Mouse (Mus musculus) heart, postnatal 4 days (tissue): ENCODE measurements around the gene Mthfr. TPM values are rescaled to one million over a fixed set of nuclear protein-coding genes. Genes with fewer than 3 reads are reported as not detected.

Experiments
- DNase-seq: peaks from one replicate; pipeline ENCODE4 v3.0.0; 2021
- total RNA-seq, 2 experiments: library from RNA; stranded (reverse); gene quantifications; 2 replicates each; pipeline ENCODE4 v1.2.3; 2021

Gene Mthfr
- total RNA-seq, 2 experiments from 2014 or later, result 14.1 to 14.3 TPM

DNA sequence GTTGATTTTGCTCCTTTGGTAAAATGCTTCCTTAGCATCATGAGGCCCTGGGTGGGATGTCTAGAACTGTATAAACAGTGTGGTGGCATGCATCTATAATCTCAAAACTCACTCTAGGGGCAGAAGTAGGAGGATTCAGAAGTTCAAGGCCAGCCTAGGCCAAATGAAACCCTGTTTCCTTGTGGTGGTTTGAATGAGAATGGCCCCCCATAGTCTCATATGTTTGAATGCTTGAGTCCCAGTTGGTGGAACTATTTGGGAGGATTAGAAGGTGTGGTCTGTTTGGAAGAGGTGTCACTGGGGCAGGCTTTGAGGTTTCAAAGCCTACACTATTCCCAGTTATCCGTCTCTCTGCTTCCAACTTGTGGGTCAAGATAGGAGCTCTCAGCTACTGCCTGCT is 52.3 kb downstream of the Mthfr start:
- no peak for DNase-seq

DNA sequence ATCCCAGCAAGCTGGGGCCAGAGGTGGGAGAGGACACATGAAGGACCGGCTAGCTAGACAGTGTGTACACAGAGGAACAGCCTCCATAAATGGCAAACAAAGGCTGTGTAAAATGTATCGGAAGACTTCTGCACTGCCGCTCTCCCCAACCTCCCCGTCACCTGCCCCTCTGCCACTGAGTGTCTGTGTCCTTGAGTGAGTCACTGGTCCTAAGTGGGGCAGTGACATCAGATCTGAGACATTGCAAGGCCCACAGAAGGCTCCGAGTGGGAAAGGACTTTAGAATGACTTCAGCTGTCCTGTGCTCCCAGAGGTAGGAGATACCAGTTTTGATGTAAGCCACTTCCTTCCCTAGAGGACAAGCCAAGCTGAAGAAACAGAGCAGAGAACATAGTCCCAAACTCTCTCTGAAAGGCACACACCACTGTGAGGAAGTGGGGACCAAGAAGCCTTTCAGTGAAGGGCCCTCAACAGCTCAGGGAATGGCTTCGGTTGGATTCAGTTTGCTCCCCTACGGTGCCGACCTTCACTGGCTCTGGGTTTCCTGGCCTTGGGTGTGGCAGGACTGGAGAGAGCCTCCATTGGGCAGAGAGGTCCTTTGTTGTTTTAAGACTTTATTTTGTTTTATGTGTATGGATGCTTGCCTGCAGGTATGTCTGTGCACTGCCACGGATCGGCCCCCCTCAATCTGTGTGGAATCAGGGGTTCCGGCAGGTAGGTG is 53.8 kb downstream of the Mthfr start:
- DNase-seq, result no peak

DNA sequence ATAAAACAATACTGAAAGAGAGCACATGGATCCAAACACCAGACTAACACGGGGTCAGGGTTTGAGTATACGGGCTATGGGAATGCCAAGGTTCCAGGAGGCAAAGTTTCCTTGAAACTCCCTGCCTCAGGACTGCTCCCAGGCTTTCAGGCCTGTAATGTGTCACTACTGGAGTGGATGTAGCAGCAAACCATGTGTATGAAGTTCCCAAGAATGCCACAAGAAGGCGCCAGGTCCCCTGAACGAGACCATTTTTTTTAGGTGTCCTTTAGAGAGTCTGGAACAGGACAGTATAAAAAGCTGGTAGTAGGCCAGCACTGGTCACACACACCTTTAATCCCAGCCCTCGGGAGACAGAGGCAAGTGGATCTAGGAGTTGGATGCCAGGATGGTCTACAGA is 55.3 kb downstream of the Mthfr start:
- DNase-seq, result no peak

DNA sequence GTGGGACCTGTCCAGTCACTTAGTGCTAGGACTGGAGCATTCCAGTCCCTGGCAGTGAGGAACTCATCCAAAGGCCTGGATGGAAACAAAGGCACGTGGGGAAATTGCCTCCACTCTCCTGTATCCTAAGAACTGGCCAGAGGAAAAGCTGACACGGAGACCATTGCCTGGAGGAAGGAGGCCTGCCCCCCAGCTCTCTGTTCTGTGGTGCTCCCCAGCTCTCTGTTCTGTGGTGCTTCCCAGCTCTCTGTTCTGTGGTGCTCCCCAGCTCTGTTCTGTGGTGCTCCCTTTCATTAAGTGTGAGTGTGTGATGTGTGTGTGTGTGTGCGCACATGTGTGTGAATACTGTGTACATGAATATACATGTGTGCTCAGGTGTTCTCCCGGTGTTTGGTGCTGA is 56.2 kb downstream of the Mthfr start:
- DNase-seq, result no peak

DNA sequence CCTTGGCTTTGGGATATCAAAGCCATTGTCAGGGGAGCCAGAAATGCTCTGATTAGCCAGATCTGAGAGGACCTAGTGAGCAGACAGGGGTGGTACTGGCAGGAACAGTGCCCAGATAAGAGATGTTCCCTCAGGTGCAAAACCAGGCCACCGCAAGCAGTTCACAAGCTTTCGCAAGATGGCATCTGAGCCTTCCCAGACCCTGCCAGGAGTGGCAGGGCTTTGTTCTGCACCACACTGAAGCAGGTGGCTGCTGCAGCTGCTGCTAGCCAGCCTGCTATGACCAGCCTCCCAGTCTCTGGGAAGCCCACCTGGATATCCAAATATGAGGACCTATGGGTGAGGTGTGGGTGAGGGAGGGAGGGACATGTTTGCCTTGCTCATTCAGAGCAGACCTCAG is 59.1 kb downstream of the Mthfr start:
- no peak for DNase-seq

DNA sequence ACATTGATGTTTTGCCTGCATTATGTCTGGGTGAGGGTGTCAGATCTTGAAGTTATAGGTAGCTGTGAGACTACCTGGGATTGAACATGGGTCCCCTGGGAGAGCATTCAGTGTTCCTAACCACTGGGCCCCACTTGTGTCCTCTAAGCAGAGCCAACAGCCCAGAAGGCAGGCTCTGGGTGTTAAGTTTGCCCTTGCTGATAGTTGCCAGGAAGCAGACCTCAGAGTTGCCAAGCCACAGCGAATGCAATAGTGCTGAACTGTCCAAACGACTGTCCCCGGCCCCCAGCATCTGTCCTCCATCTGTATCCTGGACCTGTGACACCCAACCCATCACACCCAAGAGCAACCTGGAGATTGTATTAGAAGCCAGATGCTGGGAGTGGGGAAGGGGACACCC is 59.8 kb downstream of the Mthfr start:
- no peak for DNase-seq

DNA sequence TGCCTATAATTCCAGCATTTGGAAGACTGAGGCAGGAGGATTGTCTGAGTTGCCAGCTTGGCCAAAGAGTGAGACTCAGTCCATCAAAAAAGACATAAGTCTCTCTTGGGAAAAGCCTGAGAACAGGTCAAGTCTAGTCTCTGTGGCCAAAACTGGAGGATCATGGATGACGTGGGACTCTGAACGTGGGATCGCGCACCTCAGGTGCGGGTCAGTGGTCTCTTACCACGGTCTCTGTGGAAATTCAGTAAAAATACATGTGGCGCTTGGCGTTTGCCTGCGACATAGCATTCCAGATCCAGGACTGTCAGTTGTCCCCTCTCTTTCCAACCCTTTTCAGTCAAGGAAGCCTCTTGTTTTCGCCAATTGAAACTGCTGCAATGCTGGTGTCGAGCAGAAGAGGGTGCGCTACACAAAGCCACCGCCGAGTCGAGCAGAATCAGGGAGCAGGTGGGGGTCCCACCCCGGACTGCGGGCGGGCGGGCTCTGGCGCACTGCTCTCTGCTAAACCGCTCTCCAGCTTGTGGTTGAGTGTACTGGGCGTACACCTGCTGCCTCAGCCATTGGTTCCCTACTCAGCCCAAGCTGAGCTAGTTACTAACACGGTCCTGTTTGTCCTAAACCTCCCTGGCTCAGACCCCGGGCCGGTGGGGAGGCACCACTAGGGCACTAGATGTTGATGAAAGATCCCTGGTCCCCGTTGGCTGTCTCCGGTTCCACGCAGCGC is 63.1 kb downstream of the Mthfr start:
- DNase-seq, result peak; percentile 70

DNA sequence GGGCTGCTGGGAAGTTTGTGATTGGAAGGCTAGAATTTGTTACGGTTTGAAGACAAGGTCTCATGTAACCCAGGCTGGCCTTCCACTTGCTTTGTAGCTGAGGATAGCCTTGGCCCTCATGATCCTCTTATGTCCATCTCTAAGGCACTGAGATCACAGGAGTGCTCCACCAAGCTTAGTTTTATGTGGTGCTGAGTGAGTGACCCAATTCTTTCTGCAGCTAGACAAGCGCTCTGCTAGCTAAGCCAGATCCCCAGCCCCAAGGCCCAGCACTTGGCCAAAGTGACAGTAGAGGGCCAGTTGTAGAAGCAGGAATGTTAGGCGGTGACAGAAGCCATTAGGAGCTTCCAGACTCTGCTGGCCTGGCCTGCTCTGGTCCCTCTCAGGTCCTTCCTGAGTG is 65.3 kb downstream of the Mthfr start:
- no peak for DNase-seq

DNA sequence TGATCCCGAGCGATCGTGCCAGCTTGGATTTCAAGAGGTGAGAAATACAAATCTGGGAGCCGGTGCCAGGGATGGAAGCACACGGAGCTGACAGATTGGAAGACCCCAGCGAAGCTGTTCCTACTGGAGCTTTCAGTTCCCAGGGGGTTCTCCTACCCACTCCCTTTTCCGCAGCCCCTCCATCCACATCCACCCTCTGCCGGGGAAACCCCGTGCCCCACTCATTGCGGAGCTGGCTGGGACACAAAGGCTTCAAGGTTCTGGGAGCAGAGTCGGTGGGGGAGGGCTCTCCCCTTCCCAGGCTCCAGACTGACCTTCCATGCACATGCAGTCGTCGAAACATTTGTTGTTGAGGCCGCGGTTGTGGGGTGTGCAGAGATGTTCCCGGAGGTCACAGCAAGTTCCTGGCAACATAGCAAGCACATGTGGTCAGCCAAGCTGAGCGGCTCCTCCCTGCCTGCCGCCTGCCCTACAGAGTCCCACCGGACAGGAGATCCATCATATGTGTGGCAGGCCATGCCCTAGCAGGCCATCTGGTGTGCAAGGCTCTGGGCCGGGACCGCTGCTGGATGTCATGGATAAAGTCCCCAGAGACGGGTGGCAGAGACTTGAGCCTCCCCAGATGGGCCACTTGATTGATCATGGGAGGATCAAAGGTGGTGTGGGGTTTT is 68.9 kb downstream of the Mthfr start:
- DNase-seq, result no peak

DNA sequence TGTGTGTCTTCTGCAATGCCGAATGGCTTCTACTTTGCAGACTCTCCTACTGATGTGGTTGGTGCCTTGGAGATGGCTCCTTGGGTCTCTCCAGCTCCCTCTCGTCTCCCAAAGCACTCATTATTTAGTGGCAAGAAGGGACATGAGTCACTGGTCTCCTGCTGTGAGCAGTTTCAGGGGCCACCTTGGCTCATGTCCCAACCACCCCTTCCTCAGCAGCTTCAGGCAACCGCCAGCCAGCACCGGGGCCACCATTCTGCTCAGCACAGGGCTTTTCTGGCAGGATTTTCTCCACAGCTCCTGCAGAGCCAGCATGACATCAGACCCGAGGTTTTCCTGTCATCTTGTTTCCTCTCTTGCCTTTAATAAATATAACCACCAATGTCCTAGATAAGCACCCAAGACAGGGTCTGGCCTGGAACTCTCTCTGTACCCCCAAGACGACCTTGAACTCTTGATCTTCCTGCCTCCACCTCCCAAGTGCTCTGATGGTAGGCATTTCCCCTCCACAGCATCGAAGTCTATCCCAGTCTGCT is 69.8 kb downstream of the Mthfr start:
- DNase-seq, result no peak

Other genes starting within 250 kb of the Mthfr start
- 1 to 10 TPM; 3.8 to 4.4 TPM for gene Zfp984, start 229.3 kb upstream of the Mthfr start, total RNA-seq
- 10 to 100 TPM in 1 of 2 experiments, 1 to 10 TPM in 1; 9.1 to 12.6 TPM for gene Zfp933, start 190.7 kb upstream of the Mthfr start, total RNA-seq
- gene Miip, start 170.3 kb upstream of the Mthfr start, total RNA-seq, result 10 to 100 TPM; 17.8 to 21.7 TPM
- 10 to 100 TPM in 1 of 2 experiments, 1 to 10 TPM in 1; 9.9 to 11.7 TPM for gene Fv1, start 170.1 kb upstream of the Mthfr start, total RNA-seq
- 100 to 1,000 TPM; 505 to 526 TPM for gene Mfn2, start 134.4 kb upstream of the Mthfr start, total RNA-seq
- 10 to 100 TPM; 80.9 to 82.5 TPM for gene Plod1, start 102.3 kb upstream of the Mthfr start, total RNA-seq
- 10 to 100 TPM; 46.8 to 49.3 TPM for gene 2510039O18Rik, start 98.2 kb upstream of the Mthfr start, total RNA-seq
- gene Nppb, start 53.3 kb upstream of the Mthfr start, total RNA-seq, result 100 to 1,000 TPM; 736 to 787 TPM
- 1,000 to 10,000 TPM; 1,585 to 1,953 TPM for gene Nppa, start 38.4 kb upstream of the Mthfr start, total RNA-seq
- gene Clcn6, start 256 bp upstream of the Mthfr start, total RNA-seq, result 10 to 100 TPM; 15.8 to 16.3 TPM
- 10 to 100 TPM; 24.8 to 27.4 TPM for gene Agtrap, start 49.0 kb downstream of the Mthfr start, total RNA-seq
- gene Mad2l2, start 91.3 kb downstream of the Mthfr start, total RNA-seq, result 10 to 100 TPM; 17.9 to 19.9 TPM
- not detected for gene Draxin, start 91.6 kb downstream of the Mthfr start, total RNA-seq
- gene Fbxo6, start 113.1 kb downstream of the Mthfr start, total RNA-seq, result 10 to 100 TPM; 24.7 to 26.3 TPM
- 10 to 100 TPM; 18.2 to 22.7 TPM for gene Fbxo44, start 121.4 kb downstream of the Mthfr start, total RNA-seq
- gene Fbxo2, start 121.5 kb downstream of the Mthfr start, total RNA-seq, result under 1 TPM in 1 of 2 experiments, not detected in 1; 0.27 TPM
- under 1 TPM; 0.14 to 0.19 TPM for gene Disp3, start 248.9 kb downstream of the Mthfr start, total RNA-seq